12 mouse cellular contexts compared by ENCODE assay signal in genomic region chr17:83889329-83889690, GRCm38 (mm10). TPM values are rescaled to one million over a fixed set of nuclear protein-coding genes. Genes with fewer than 3 reads are reported as not detected.
DNase-seq lines count a peak whose midpoint lies in the region; ATAC-seq and TF ChIP-seq lines count a peak whose summit lies in the region.
"Had no signal": no experiment of that assay in that cellular context is flagged by ENCODE, and none has a peak within 500 bp of the region (broad histone marks: within the 10 kb centered on the region; RNA-seq: fewer than 3 reads in every experiment).

No protein-coding gene starts in this region.

- TF ChIP-seq POLR2A in embryonic fibroblast, embryonic 13.5 days (IDR thresholded peaks at IDR 0.05; ENCODE audit: low read depth, low read length): no peak

- intact Hi-C loops in gastrocnemius, adult 2 months (cut with DNase I): no loop called here
- intact Hi-C loops in left cerebral cortex, adult 2 months (cut with DNase I): no loop called here
- intact Hi-C loops in left cerebral cortex, postnatal 14 days (cut with DNase I): no loop called here

- DNase-seq in gastrocnemius, adult 2 months: no peak
- no peak for DNase-seq in gastrocnemius, postnatal 10 days
- DNase-seq in left cerebral cortex, adult 2 months (ENCODE audit: extremely low spot score in 1 of 2, low spot score in 2 of 2): no peak
- no peak for DNase-seq in left cerebral cortex, postnatal 14 days (ENCODE audit: low spot score in 2 of 2)
- DNase-seq in cerebellum, postnatal 4 days (ENCODE audit: low spot score in 2 of 2): no peak
- no peak for DNase-seq in cerebellum, postnatal 25 days
- DNase-seq: cerebellum, postnatal 36 days; thymus, postnatal 25 days had no signal

- ATAC-seq in limb, embryonic 15.5 days (ENCODE audit: insufficient number of reproducible peaks, low FRiP score, low TSS enrichment, low read depth): 0 out of 2 replicates have a peak, but pooled peaks have one; percentile 5
- ATAC-seq: Patski had no signal

- no peaks in the 10 kb centered on the region for H3K27me3 ChIP-seq in limb, embryonic 15.5 days
- H3K27me3 ChIP-seq: Patski had no signal

- WGBS in limb, embryonic 15.5 days: 87% methylated on average over 5 of the region's 5 CpGs

- no peak overlapping the region for H3K4me3 ChIP-seq in gastrocnemius, adult 2 months
- no peak overlapping the region for H3K4me3 ChIP-seq in left cerebral cortex, adult 2 months
- H3K4me3 ChIP-seq in embryonic fibroblast, embryonic 13.5 days (ENCODE audit: insufficient read depth, low read length): no peak overlapping the region
- H3K4me3 ChIP-seq in limb, embryonic 15.5 days: no peak overlapping the region

- no peaks in the 10 kb centered on the region for H3K36me3 ChIP-seq in limb, embryonic 15.5 days

- no peak overlapping the region for H3K9ac ChIP-seq in limb, embryonic 15.5 days

- no peak for TF ChIP-seq CTCF in gastrocnemius, adult 2 months (IDR thresholded peaks at IDR 0.05)
- no peak for TF ChIP-seq CTCF in left cerebral cortex, adult 2 months (IDR thresholded peaks at IDR 0.05)
- no peak for TF ChIP-seq CTCF in embryonic fibroblast, embryonic 13.5 days (IDR thresholded peaks at IDR 0.05; ENCODE audit: borderline replicate concordance, insufficient read depth, low read length)

- H3K4me1 ChIP-seq in embryonic fibroblast, embryonic 13.5 days (ENCODE audit: control insufficient read depth, insufficient read depth, low read length): peaks cover 10% of the 10 kb centered on the region
- H3K4me1 ChIP-seq in limb, embryonic 15.5 days: peaks cover 52% of the 10 kb centered on the region

- H3K27ac ChIP-seq in gastrocnemius, adult 2 months: peak overlapping the region; percentile 81
- H3K27ac ChIP-seq in left cerebral cortex, adult 2 months: peak overlapping the region; percentile 5; the same call in 1 of the 2 replicates
- H3K27ac ChIP-seq in embryonic fibroblast, embryonic 13.5 days (ENCODE audit: insufficient read depth, low read length): peak overlapping the region; percentile 97
- peak overlapping the region; percentile 91 for H3K27ac ChIP-seq in limb, embryonic 15.5 days

- H3K9me3 ChIP-seq in limb, embryonic 15.5 days: no peaks in the 10 kb centered on the region

- H3K4me2 ChIP-seq in limb, embryonic 15.5 days: no peak overlapping the region

RNA-seq across cellular contexts. Expression of gene Haao, which starts 41.5 kb away (rescaled TPM):
- not detected for total RNA-seq in gastrocnemius, adult 2 months (2021)
- total RNA-seq in gastrocnemius, postnatal 10 days (2021): under 1 TPM in 1 of 2 experiments, not detected in 1; 0.16 TPM
- total RNA-seq in left cerebral cortex, adult 2 months (2021): not detected
- total RNA-seq in left cerebral cortex, postnatal 14 days (2021): under 1 TPM in 1 of 2 experiments, not detected in 1; 0.36 TPM
- not detected in 2 replicates for polyA plus RNA-seq in embryonic fibroblast, embryonic 13.5 days (2011; ENCODE audit: insufficient read length, low read depth, missing spikeins)
- polyA plus RNA-seq in limb, embryonic 15.5 days (2015; fragmentation: Nextera tagmentation; extraction: Ambion mirVana): 1.4 and 2.2 TPM in 2 replicates
- total RNA-seq: layer of hippocampus, postnatal 25 days had no signal
- polyA plus RNA-seq: Patski had no signal

Comparison
In these comparisons a context has a peak if more than half of its experiments do, and no peak if none do; other contexts are left out.
1. H3K27ac ChIP-seq: peak in every context shown above with its lines; median percentile 97 in embryonic fibroblast, embryonic 13.5 days; 91 in limb, embryonic 15.5 days; 81 in gastrocnemius, adult 2 months; 5 in left cerebral cortex, adult 2 months.